Mouse (Mus musculus) gastrocnemius, adult 8-10 months (tissue): ENCODE data around the gene Tmem253. TPM values are rescaled to one million over a fixed set of nuclear protein-coding genes. Genes with fewer than 3 reads are reported as not detected.

Experiments
- DNase-seq, 2 experiments: peaks; one replicate each; pipeline ENCODE4 v3.0.0; 2022; ENCODE audit warnings: low spot score in 2 of 2
- total RNA-seq, 4 experiments: library from RNA; stranded (reverse); gene quantifications; 2 replicates each; pipeline ENCODE4 v1.2.4; 2022

Gene Tmem253
- total RNA-seq: 1 to 10 TPM in 3 of 4 experiments, under 1 TPM in 1; 0.60 to 1.4 (median 1.2) TPM

DNA sequence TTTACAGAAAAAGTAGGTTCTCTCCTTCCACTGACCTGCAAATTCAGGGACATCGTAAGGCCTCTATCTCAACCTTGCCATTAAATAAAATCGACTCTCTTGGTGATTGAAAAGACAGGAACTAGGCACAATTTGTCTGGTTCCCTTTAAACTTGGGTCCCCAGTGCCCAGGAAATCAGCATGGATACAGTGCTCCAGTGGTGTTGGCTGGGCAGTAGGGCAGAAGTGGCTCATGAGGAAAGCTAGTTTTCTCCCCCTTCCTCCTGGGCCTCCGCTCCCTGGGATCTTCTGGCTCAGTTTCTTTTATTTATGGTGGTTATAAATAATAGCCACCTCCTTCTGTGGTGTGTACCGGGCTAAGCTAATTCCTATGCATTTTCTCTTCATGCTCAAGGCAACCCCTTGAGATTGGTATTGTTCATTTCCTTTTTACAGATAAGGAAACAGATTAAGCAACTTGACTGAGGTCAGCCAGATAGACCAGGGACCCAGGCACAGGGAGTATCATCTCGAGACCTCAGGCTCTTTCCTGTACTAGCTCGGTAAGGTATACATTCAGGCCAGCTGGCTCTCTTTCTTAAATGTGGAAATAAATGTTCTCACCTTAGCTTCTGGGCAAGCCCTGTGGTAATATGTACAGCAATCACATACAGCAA lies at the start of gene Tmem253:
TSS of gene Tmem253 (plus strand) at position 214 of the 656 bp plus-strand sequence.
- DNase-seq: no peak

GRCm38 (mm10) chr14:51967400-51967799 lies 48.1 kb upstream of the Tmem253 start:
- no peak for DNase-seq

DNA sequence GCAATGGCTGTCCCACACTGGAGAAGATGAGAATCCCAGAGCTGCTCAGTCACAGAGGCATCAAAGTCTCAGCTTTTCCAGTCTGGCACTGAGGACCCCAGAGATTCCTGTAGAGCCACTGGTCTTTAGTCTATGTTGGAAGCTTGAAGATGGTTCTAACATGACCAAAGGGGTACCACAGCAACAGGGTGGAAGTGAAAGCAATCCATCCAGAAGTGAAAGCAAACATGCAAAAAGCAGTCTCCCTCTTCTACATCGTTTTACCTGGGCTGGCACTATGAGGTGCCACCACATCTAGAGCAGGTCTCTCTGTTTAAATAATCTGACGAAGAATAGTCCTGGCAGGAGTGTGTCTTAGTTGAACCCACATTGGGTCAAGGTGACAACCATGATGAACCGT lies 36.2 kb upstream of the Tmem253 start:
- no peak for DNase-seq

GRCm38 (mm10) chr14:51983251-51983650 lies 32.2 kb upstream of the Tmem253 start:
- DNase-seq: no peak

DNA sequence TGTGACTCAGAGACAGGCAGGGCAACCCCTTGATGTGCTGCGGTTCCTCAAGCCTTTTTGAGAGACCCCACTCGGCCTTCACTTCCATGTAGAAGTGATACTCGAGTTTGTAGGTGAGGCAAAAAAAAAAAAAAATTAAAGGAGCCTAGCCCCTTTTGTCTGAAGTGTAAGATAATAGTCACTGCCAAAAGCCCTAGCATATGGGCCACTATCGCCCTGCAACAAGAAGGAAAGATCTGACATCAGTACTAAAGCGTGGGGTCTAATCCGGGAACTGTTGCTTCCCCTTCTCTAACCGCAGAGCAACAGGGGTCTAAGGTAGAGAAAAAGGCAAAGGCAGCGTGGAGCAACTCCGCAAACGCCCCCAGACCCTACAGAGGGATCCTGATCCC lies 31.6 kb upstream of the Tmem253 start:
- DNase-seq: no peak

- peak; percentile 37 to 66 for DNase-seq
These were observed 30.9 kb upstream of the Tmem253 start, which contains the start of gene Arhgef40 for GRCm38 (mm10) chr14:51984247-51985231. Gene Arhgef40, plus strand, starts transcription at chr14:51984719.

DNA sequence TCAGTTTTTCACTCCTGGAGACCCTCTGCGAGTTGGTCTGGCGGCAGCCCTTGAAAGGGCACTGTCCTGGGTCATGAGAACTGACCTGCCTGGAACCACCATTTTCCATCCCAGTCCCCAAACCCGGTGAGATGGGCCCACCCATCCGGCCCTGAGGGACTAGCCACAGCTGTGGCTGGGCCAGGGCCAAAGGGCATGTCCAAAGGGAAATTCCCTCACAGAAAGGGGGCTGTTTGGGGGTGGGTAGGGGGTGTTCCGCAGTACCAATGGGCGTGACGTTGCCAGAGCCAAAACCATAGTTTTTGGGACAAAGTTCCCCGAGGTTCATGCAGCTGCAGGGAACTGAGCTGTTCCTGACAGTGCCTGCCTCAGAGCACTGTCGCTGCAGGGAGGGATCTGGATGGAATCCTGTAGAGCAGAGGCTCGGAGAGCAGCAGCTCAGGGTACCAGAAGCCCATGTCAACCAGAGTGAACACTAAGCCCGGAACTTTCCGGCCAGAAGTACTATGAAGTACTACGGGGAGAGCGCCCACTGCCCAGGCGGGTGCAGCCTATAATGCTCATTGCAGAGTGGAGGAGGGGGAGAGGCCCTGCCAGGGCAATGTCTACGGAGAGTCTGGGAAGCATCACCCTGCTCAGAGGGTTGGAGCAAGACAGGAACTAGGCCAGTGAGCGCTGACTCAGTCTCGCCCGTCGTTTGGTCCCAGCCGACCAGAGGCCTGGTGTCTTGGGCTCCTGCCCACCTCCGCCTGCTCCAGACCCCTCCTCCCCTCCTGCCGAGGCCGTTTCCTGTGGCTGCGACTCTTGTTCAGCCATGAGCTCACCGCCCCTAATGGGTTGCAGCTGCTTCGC lies 29.9 kb upstream of the Tmem253 start:
- peak; percentile 67 to 85 for DNase-seq

GRCm38 (mm10) chr14:51986153-51986505 lies 29.3 kb upstream of the Tmem253 start:
- DNase-seq: no peak

- no peak for DNase-seq
These were observed 28.3 kb upstream of the Tmem253 start for GRCm38 (mm10) chr14:51987177-51987576.

GRCm38 (mm10) chr14:51988731-51989130 lies 26.7 kb upstream of the Tmem253 start:
- DNase-seq: no peak

DNA sequence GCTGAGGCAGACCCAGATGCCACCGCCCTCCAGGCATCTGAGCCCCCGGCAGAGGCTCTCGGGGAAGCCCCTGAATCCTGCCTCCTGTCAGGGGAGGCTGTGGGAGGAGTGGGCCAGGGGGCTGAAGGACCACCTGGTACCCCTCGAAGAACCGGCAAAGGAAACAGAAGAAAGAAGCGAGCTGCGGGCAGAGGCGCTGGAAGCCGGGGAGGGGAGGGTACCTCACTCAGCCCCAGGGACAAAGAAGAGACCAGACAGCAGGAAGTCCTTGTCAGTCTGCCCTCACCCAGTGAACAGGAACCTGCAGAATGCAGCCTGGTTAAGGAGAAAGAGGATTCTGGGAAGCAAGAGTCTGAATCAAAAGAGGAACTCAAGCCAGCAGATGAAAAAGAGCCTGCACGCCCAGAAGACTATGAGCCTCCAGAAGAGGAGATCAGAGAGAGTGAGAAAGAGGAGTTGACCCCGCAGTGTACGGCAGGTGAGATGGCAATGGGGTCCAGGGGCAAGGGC lies 25.9 kb upstream of the Tmem253 start:
- no peak for DNase-seq

DNA sequence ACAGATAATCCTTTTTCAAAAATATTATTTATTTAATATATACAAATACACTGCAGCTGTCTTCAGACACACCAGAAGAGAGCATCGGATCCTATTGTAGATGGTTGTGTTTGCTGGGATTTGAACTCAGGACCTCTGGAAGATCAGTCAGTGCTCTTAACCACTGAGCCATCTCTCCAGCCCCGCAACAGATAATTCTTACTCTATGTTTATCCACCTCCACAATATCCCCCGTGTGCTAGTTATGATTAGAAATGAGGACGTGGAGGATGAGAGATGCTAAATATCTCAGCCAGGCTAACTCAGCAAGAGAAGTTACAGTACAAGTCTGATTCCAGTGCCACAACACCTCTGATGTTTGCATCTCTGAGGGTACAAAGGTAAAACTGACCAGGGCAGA lies 21.0 kb upstream of the Tmem253 start:
- no peak for DNase-seq

DNA sequence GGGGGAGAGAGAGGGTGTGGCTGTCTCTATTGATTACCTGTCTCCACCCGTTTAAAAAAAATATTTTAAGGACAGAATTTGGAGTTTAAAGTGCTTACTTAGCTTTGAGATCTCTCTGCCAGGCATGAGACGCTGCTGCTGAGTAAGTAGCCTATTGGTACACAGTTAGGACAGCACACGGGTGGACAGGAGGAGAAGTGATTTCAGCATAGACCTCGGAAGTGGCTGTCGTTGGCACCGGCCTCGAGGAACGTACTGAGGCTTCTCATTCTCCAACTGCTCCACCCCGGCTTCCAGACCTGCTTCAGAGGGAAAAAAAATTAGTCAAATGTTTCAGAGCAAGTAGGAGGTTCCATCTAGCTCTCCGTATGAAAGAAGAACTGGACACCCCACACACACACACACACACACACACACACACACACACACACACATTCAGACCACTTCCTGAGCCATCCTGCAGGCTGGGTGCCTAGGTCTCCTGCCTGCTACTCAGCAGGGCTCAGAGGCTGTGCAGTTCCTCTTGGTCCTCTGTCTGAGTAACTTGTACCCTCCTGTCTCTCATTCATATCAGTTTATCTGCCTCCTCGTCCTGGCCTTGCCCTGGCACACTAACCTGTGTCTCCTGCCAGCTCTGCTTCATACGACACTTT lies 20.1 kb upstream of the Tmem253 start:
- no peak for DNase-seq

DNA sequence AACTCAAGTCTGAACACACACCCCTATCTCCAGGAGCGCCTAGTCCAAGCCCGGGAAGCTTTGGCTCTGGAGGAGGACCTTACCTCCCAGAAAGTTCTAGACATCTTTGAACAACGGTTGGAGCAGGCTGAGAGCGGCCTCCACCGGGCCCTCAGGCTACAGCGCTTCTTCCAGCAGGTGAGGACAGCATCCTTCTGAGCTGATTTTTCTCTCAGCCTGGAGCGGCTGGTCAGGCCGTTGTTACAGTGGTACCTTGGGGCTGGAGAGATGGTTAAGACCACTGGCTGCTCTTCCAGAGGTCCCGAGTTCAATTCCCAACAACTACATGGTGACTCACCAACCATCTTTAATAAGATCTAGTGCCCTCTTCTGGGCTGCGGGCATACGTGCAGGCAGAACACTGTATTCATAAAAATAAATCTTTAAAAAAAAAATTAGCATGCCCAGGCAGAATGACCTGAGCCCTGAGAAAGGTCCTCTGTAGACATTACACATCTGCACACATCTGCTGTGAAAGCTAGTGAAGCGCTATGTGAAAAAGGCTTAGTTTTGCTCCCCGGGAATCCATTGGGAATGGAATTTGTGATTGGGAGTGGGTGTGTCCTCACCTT lies 19.1 kb upstream of the Tmem253 start:
- no peak for DNase-seq

GRCm38 (mm10) chr14:51996866-51997265 lies 18.6 kb upstream of the Tmem253 start:
- no peak for DNase-seq

GRCm38 (mm10) chr14:51997483-51997882 lies 18.0 kb upstream of the Tmem253 start:
- DNase-seq: no peak

GRCm38 (mm10) chr14:52003981-52004495 lies 11.4 kb upstream of the Tmem253 start:
- DNase-seq: no peak

DNA sequence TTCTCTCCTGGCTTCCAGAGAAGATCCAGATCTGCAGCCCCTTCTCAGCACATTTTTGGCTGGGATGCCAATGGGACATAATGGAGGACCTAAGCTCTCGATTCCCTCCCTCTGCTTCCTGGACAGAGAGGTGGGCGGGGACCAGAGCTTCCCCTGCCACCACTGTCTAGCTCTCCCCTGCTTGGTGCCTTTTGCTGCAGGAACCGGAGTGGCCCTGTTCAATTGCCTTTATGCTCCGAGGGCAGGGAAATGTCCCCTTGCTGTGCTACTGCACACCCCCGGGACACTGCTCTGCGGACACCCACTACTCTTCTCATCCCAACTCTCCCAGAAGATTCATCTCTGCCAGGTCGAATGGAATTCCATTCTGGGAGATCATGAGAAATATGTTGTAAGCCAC lies 10.3 kb upstream of the Tmem253 start:
- DNase-seq: no peak

GRCm38 (mm10) chr14:52005616-52006015 lies 9.8 kb upstream of the Tmem253 start:
- no peak for DNase-seq

DNA sequence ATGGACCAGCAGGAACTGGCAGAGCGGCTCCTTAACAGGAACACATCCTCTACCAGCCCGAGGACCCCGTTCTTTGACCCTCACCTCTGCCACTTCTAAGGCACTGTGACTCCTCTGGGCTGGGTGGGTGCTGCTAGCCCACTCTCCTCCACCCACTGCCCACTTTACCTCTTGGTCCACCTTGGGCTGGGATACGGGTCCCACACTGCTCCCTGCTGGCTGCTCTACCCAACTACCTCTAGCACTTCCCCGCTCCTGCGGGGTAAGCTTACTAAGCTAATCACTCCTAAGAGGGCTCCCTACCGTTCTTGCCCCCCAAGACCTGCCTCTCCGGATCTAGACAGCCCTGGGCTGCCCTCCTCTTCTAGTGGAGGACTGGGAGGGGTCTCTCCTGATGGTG lies 9.2 kb upstream of the Tmem253 start:
- no peak for DNase-seq
